Mouse (Mus musculus): Measurements from ENCODE around the gene Gm10837.

The Gm10837 gene

GRCm38 (mm10) chr14:122479461-122480109 lies 10.8 kb upstream of the Gm10837 start:
- no peak for DNase-seq

GRCm38 (mm10) chr14:122480355-122480754 lies 10.0 kb upstream of the Gm10837 start:
- DNase-seq, result no peak

- no peak for DNase-seq
Measured at GRCm38 (mm10) chr14:122481181-122481580, 9.2 kb upstream of the Gm10837 start.

GRCm38 (mm10) chr14:122482081-122483023 lies 8.0 kb upstream of the Gm10837 start:
- no peak for DNase-seq

- DNase-seq, result no peak
Measured at GRCm38 (mm10) chr14:122483024-122483385, 7.4 kb upstream of the Gm10837 start.

- no peak for DNase-seq
Measured at GRCm38 (mm10) chr14:122483556-122484421, 6.6 kb upstream of the Gm10837 start.

GRCm38 (mm10) chr14:122484458-122484843 lies 5.9 kb upstream of the Gm10837 start:
- DNase-seq, result no peak

- no peak for DNase-seq
Measured at GRCm38 (mm10) chr14:122484844-122485551, 5.4 kb upstream of the Gm10837 start.

- DNase-seq, result no peak
Measured at GRCm38 (mm10) chr14:122485635-122486181, 4.7 kb upstream of the Gm10837 start.

GRCm38 (mm10) chr14:122486611-122487010 lies 3.8 kb upstream of the Gm10837 start:
- no peak for DNase-seq

GRCm38 (mm10) chr14:122487366-122487765 lies 3.0 kb upstream of the Gm10837 start:
- DNase-seq, result no peak

GRCm38 (mm10) chr14:122489041-122489440 lies 1.3 kb upstream of the Gm10837 start:
- no peak for DNase-seq

GRCm38 (mm10) chr14:122489686-122490414 lies 536 bp upstream of the Gm10837 start:
- DNase-seq, result no peak

- DNase-seq, result no peak
Measured at GRCm38 (mm10) chr14:122491521-122491920, 1.1 kb downstream of the Gm10837 start.

GRCm38 (mm10) chr14:122492015-122492414 lies 1.6 kb downstream of the Gm10837 start:
- no peak for DNase-seq

GRCm38 (mm10) chr14:122509058-122509457 lies 18.7 kb downstream of the Gm10837 start:
- no peak for DNase-seq

GRCm38 (mm10) chr14:122511519-122511918 lies 21.1 kb downstream of the Gm10837 start:
- DNase-seq, result no peak

- no peak for DNase-seq
Measured at GRCm38 (mm10) chr14:122513511-122514036, 23.2 kb downstream of the Gm10837 start.

- no peak for DNase-seq
Measured at GRCm38 (mm10) chr14:122528475-122528874, 38.1 kb downstream of the Gm10837 start.

GRCm38 (mm10) chr14:122534017-122534924 lies 43.9 kb downstream of the Gm10837 start, which contains the start of gene Pcca:
Gene Pcca (plus strand): TSS chr14:122534324.
- DNase-seq, result peak; percentile 97
